Mouse (Mus musculus): ENCODE measurements at regions not wholly inside any gene's neighbourhood (a gene's known extent, or its start where the extent isn't known, plus 50 kb on each side); places are given as distances from the start of the nearest gene placed in this dataset.
A peak's percentile ranks its signal among the peaks of the same experiment; 100 is the strongest.

- no peak overlapping the region for H3K27ac ChIP-seq (ENCODE audit: low read depth)
- H3K36me3 ChIP-seq (replicated peaks; ENCODE audit: control insufficient read depth, insufficient read depth, low read length) = no peaks in the 10 kb centered on the region
- no peaks in the 10 kb centered on the region for H3K4me1 ChIP-seq (ENCODE audit: control insufficient read depth, insufficient read depth)
- WGBS = 27% methylated on average over 5 of the region's 5 CpGs
- H3K4me3 ChIP-seq (ENCODE audit: low read depth, low read length) = no peak overlapping the region
- TF ChIP-seq CTCF (IDR thresholded peaks at IDR 0.05; ENCODE audit: low read depth) (no peak), EP300 (IDR thresholded peaks at IDR 0.05; ENCODE audit: low read depth) (no peak)
- no peaks in the 10 kb centered on the region for H3K9me3 ChIP-seq (replicated peaks; ENCODE audit: control insufficient read depth, low read length)
- no peak overlapping the region for H3K9ac ChIP-seq (replicated peaks; ENCODE audit: low read depth, low read length)
- DNase-seq (ENCODE audit: low spot score) (no peak), ATAC-seq (ENCODE audit: insufficient read depth, low read depth) (no peak)
- H3K4me2 ChIP-seq (ENCODE audit: low read depth, low read length) = no peak overlapping the region
- no peaks in the 10 kb centered on the region for H3K27me3 ChIP-seq (ENCODE audit: control insufficient read depth, insufficient read depth, low read length)
Measured at GRCm38 (mm10) chr8:8774496-8775015, 84.2 kb upstream of the Arglu1 start.

- ATAC-seq (ENCODE audit: insufficient read depth, low read depth) (peak; percentile 67), DNase-seq (ENCODE audit: low spot score) (peak; percentile 10)
- Histone ChIP-seq H3K4me1 (ENCODE audit: control insufficient read depth, insufficient read depth) (no peaks in the 10 kb centered on the region), H3K9ac (replicated peaks; ENCODE audit: low read depth, low read length) (no peak overlapping the region), H3K9me3 (replicated peaks; ENCODE audit: control insufficient read depth, low read length) (no peaks in the 10 kb centered on the region), H3K4me3 (ENCODE audit: low read depth, low read length) (no peak overlapping the region), H3K27me3 (ENCODE audit: control insufficient read depth, insufficient read depth, low read length) (no peaks in the 10 kb centered on the region), H3K27ac (ENCODE audit: low read depth) (peak overlapping the region; percentile 54), H3K4me2 (ENCODE audit: low read depth, low read length) (no peak overlapping the region), H3K36me3 (replicated peaks; ENCODE audit: control insufficient read depth, insufficient read depth, low read length) (no peaks in the 10 kb centered on the region)
- WGBS = 59% methylated on average over 5 of the region's 5 CpGs
- TF ChIP-seq CTCF (IDR thresholded peaks at IDR 0.05; ENCODE audit: low read depth) (no peak), EP300 (IDR thresholded peaks at IDR 0.05; ENCODE audit: low read depth) (no peak)
Measured at GRCm38 (mm10) chr8:8772424-8772823, 82.1 kb upstream of the Arglu1 start.

GRCm38 (mm10) chr8:8770397-8770796 is 80.1 kb upstream of the Arglu1 start:
- H3K27ac ChIP-seq (ENCODE audit: low read depth) = no peak overlapping the region
- TF ChIP-seq CTCF (IDR thresholded peaks at IDR 0.05; ENCODE audit: low read depth) = no peak
- TF ChIP-seq EP300 (IDR thresholded peaks at IDR 0.05; ENCODE audit: low read depth) = no peak
- no peaks in the 10 kb centered on the region for H3K4me1 ChIP-seq (ENCODE audit: control insufficient read depth, insufficient read depth)
- H3K9ac ChIP-seq (replicated peaks; ENCODE audit: low read depth, low read length) = no peak overlapping the region
- WGBS = 63% methylated on average over 8 of the region's 8 CpGs
- no peak overlapping the region for H3K4me2 ChIP-seq (ENCODE audit: low read depth, low read length)
- no peaks in the 10 kb centered on the region for H3K9me3 ChIP-seq (replicated peaks; ENCODE audit: control insufficient read depth, low read length)
- H3K27me3 ChIP-seq (ENCODE audit: control insufficient read depth, insufficient read depth, low read length) = no peaks in the 10 kb centered on the region
- H3K4me3 ChIP-seq (ENCODE audit: low read depth, low read length) = no peak overlapping the region
- no peaks in the 10 kb centered on the region for H3K36me3 ChIP-seq (replicated peaks; ENCODE audit: control insufficient read depth, insufficient read depth, low read length)
- ATAC-seq (ENCODE audit: insufficient read depth, low read depth) = no peak
- no peak for DNase-seq (ENCODE audit: low spot score)

- no peak for DNase-seq (ENCODE audit: low spot score)
- Histone ChIP-seq H3K9ac (replicated peaks; ENCODE audit: low read depth, low read length) (no peak overlapping the region), H3K36me3 (replicated peaks; ENCODE audit: control insufficient read depth, insufficient read depth, low read length) (no peaks in the 10 kb centered on the region), H3K4me3 (ENCODE audit: low read depth, low read length) (no peak overlapping the region), H3K27ac (ENCODE audit: low read depth) (no peak overlapping the region), H3K4me2 (ENCODE audit: low read depth, low read length) (no peak overlapping the region), H3K4me1 (ENCODE audit: control insufficient read depth, insufficient read depth) (no peaks in the 10 kb centered on the region), H3K9me3 (replicated peaks; ENCODE audit: control insufficient read depth, low read length) (no peaks in the 10 kb centered on the region), H3K27me3 (ENCODE audit: control insufficient read depth, insufficient read depth, low read length) (no peaks in the 10 kb centered on the region)
- WGBS = 85% methylated on average over 12 of the region's 12 CpGs
- no peak for ATAC-seq (ENCODE audit: insufficient read depth, low read depth)
- TF ChIP-seq CTCF (IDR thresholded peaks at IDR 0.05; ENCODE audit: low read depth) = no peak
- no peak for TF ChIP-seq EP300 (IDR thresholded peaks at IDR 0.05; ENCODE audit: low read depth)
Measured at GRCm38 (mm10) chr8:8762354-8762753, 72.0 kb upstream of the Arglu1 start.

- ATAC-seq (ENCODE audit: insufficient read depth, low read depth) (no peak), DNase-seq (ENCODE audit: low spot score) (no peak)
- Histone ChIP-seq H3K27ac (ENCODE audit: low read depth) (no peak overlapping the region), H3K9ac (replicated peaks; ENCODE audit: low read depth, low read length) (no peak overlapping the region), H3K4me1 (ENCODE audit: control insufficient read depth, insufficient read depth) (no peaks in the 10 kb centered on the region), H3K4me2 (ENCODE audit: low read depth, low read length) (no peak overlapping the region), H3K27me3 (ENCODE audit: control insufficient read depth, insufficient read depth, low read length) (no peaks in the 10 kb centered on the region), H3K9me3 (replicated peaks; ENCODE audit: control insufficient read depth, low read length) (no peaks in the 10 kb centered on the region), H3K36me3 (replicated peaks; ENCODE audit: control insufficient read depth, insufficient read depth, low read length) (no peaks in the 10 kb centered on the region), H3K4me3 (ENCODE audit: low read depth, low read length) (no peak overlapping the region)
- TF ChIP-seq CTCF (IDR thresholded peaks at IDR 0.05; ENCODE audit: low read depth) (no peak), EP300 (IDR thresholded peaks at IDR 0.05; ENCODE audit: low read depth) (no peak)
- WGBS = 87% methylated on average over 8 of the region's 8 CpGs
Measured at GRCm38 (mm10) chr8:8758283-8758682, 68.0 kb upstream of the Arglu1 start.

GRCm38 (mm10) chr8:8751208-8751607 is 60.9 kb upstream of the Arglu1 start:
- TF ChIP-seq EP300 (IDR thresholded peaks at IDR 0.05; ENCODE audit: low read depth) (no peak), CTCF (IDR thresholded peaks at IDR 0.05; ENCODE audit: low read depth) (no peak)
- H3K9me3 ChIP-seq (replicated peaks; ENCODE audit: control insufficient read depth, low read length) = no peaks in the 10 kb centered on the region
- H3K27me3 ChIP-seq (ENCODE audit: control insufficient read depth, insufficient read depth, low read length) = no peaks in the 10 kb centered on the region
- H3K27ac ChIP-seq (ENCODE audit: low read depth) = no peak overlapping the region
- H3K4me1 ChIP-seq (ENCODE audit: control insufficient read depth, insufficient read depth) = no peaks in the 10 kb centered on the region
- no peak overlapping the region for H3K9ac ChIP-seq (replicated peaks; ENCODE audit: low read depth, low read length)
- H3K36me3 ChIP-seq (replicated peaks; ENCODE audit: control insufficient read depth, insufficient read depth, low read length) = no peaks in the 10 kb centered on the region
- ATAC-seq (ENCODE audit: insufficient read depth, low read depth) (no peak), DNase-seq (ENCODE audit: low spot score) (no peak)
- no peak overlapping the region for H3K4me3 ChIP-seq (ENCODE audit: low read depth, low read length)
- H3K4me2 ChIP-seq (ENCODE audit: low read depth, low read length) = no peak overlapping the region
- 85% methylated on average over 15 of the region's 15 CpGs for WGBS
